ENCODE assay signal across 8 mouse cellular contexts in genomic region chr5:145231367-145231871, GRCm38 (mm10). TPM values are rescaled to one million over a fixed set of nuclear protein-coding genes. Genes with fewer than 3 reads are reported as not detected.
DNase-seq lines count a peak whose midpoint lies in the region; ATAC-seq and TF ChIP-seq lines count a peak whose summit lies in the region.

Zfp655 (plus strand) TSS chr5:145231715.

- peak; percentile 97 for TF ChIP-seq EP300 in heart, adult 2 months (IDR thresholded peaks at IDR 0.05; ENCODE audit: insufficient read depth, low read depth, low read length)

- DNase-seq in 3134 (ENCODE audit: extremely low read depth, insufficient read length, low spot score), result peak; percentile 97
- peak; percentile 98 for DNase-seq in adrenal gland, postnatal 36 days
- peak; percentile 99 for DNase-seq in heart, adult 2 months
- DNase-seq in kidney, adult 8-10 months, result peak; percentile 97 to 98
- peak; percentile 94 to 96 for DNase-seq in spleen, postnatal 10 days (ENCODE audit: low spot score in 2 of 2)

- peaks cover 30% of the 10 kb centered on the region for H3K36me3 ChIP-seq in embryonic facial prominence, embryonic 13.5 days
- no peaks in the 10 kb centered on the region; the same call in 1 of the 2 replicates for H3K36me3 ChIP-seq in heart, adult 2 months (ENCODE audit: control insufficient read depth, insufficient read depth, low read length)
- peaks cover 32% of the 10 kb centered on the region for H3K36me3 ChIP-seq in limb, embryonic 13.5 days
- peaks cover 4% of the 10 kb centered on the region for H3K36me3 ChIP-seq in midbrain, embryonic 16.5 days (ENCODE audit: control insufficient read depth, insufficient read depth, low read length)

- peak within 1 kb of the TSS; percentile 99 for H3K9ac ChIP-seq in embryonic facial prominence, embryonic 13.5 days
- peak within 1 kb of the TSS; percentile 93 for H3K9ac ChIP-seq in heart, adult 2 months (ENCODE audit: low read depth, low read length)
- peak within 1 kb of the TSS; percentile 98 for H3K9ac ChIP-seq in limb, embryonic 13.5 days
- peak within 1 kb of the TSS; percentile 98 for H3K9ac ChIP-seq in midbrain, embryonic 16.5 days (ENCODE audit: low read depth, low read length)

- H3K4me3 ChIP-seq in embryonic facial prominence, embryonic 13.5 days, result peak within 1 kb of the TSS; percentile 99
- peak within 1 kb of the TSS; percentile 99 for H3K4me3 ChIP-seq in heart, adult 2 months
- peak within 1 kb of the TSS; percentile 99 for H3K4me3 ChIP-seq in limb, embryonic 13.5 days
- peak within 1 kb of the TSS; percentile 100 for H3K4me3 ChIP-seq in midbrain, embryonic 16.5 days (ENCODE audit: low read depth, low read length)

- peak within 1 kb of the TSS; percentile 85 for H3K27ac ChIP-seq in embryonic facial prominence, embryonic 13.5 days
- peak within 1 kb of the TSS; percentile 92 for H3K27ac ChIP-seq in heart, adult 2 months
- peak within 1 kb of the TSS; percentile 84 for H3K27ac ChIP-seq in limb, embryonic 13.5 days
- H3K27ac ChIP-seq in midbrain, embryonic 16.5 days (ENCODE audit: low read length), result peak within 1 kb of the TSS; percentile 90

- WGBS in embryonic facial prominence, embryonic 13.5 days, result under 1% methylated on average over 42 of the region's 42 CpGs
- WGBS in heart, adult 2 months, result under 1% methylated on average over 42 of the region's 42 CpGs
- WGBS in limb, embryonic 13.5 days, result under 1% methylated on average over 42 of the region's 42 CpGs
- under 1% methylated on average over 42 of the region's 42 CpGs for WGBS in midbrain, embryonic 16.5 days

- intact Hi-C loops in heart, adult 2 months (cut with DNase I), result loop anchor here (1.0 to 10.0 kb wide), 4 partner anchors 27 to 133 kb away; partner anchors contain the start of genes Zkscan5 and Zscan25

- H3K4me2 ChIP-seq in embryonic facial prominence, embryonic 13.5 days, result peak within 1 kb of the TSS; percentile 79
- H3K4me2 ChIP-seq in limb, embryonic 13.5 days (replicated peaks), result peak within 1 kb of the TSS; percentile 79
- peak within 1 kb of the TSS; percentile 89 for H3K4me2 ChIP-seq in midbrain, embryonic 16.5 days (ENCODE audit: low read length)

- peaks cover 16% of the 10 kb centered on the region for H3K4me1 ChIP-seq in embryonic facial prominence, embryonic 13.5 days
- H3K4me1 ChIP-seq in heart, adult 2 months (ENCODE audit: control insufficient read depth, insufficient read depth, low read length), result peaks cover 4% of the 10 kb centered on the region
- H3K4me1 ChIP-seq in limb, embryonic 13.5 days, result peaks cover 18% of the 10 kb centered on the region
- peaks cover 15% of the 10 kb centered on the region for H3K4me1 ChIP-seq in midbrain, embryonic 16.5 days (ENCODE audit: control insufficient read depth, insufficient read depth, low read length)

- no peak for TF ChIP-seq CTCF in heart, adult 2 months (IDR thresholded peaks at IDR 0.05)

- no peaks in the 10 kb centered on the region for H3K27me3 ChIP-seq in embryonic facial prominence, embryonic 13.5 days
- no peaks in the 10 kb centered on the region for H3K27me3 ChIP-seq in heart, adult 2 months (ENCODE audit: control insufficient read depth, insufficient read depth, low read length)
- H3K27me3 ChIP-seq in limb, embryonic 13.5 days, result no peaks in the 10 kb centered on the region
- H3K27me3 ChIP-seq in midbrain, embryonic 16.5 days (ENCODE audit: control insufficient read depth, insufficient read depth, low read depth, low read length), result no peaks in the 10 kb centered on the region

- peaks cover 8% of the 10 kb centered on the region for H3K79me2 ChIP-seq in heart, adult 2 months (replicated peaks; ENCODE audit: control insufficient read depth, insufficient read depth, low read length)

- H3K9me3 ChIP-seq in embryonic facial prominence, embryonic 13.5 days, result no peaks in the 10 kb centered on the region
- H3K9me3 ChIP-seq in limb, embryonic 13.5 days, result no peaks in the 10 kb centered on the region
- no peaks in the 10 kb centered on the region for H3K9me3 ChIP-seq in midbrain, embryonic 16.5 days (replicated peaks; ENCODE audit: control insufficient read depth, low read length, poor library complexity, severe bottlenecking)

- TF ChIP-seq POLR2A in heart, adult 2 months (IDR thresholded peaks at IDR 0.05; ENCODE audit: insufficient read depth, low read depth, low read length), result peak; percentile 98

- ATAC-seq in embryonic facial prominence, embryonic 13.5 days (ENCODE audit: insufficient number of reproducible peaks, insufficient read depth, low FRiP score, low TSS enrichment, low read depth), result peak; percentile 95
- ATAC-seq in limb, embryonic 13.5 days (ENCODE audit: low FRiP score, low read depth), result peak; percentile 97
- peak; percentile 98 for ATAC-seq in midbrain, embryonic 16.5 days

RNA-seq across cellular contexts. Expression of gene Zfp655, which starts in this region (rescaled TPM):
- total RNA-seq in adrenal gland, postnatal 36 days (2021), result 10 to 100 TPM; 50.6 to 68.6 TPM
- polyA plus RNA-seq in embryonic facial prominence, embryonic 13.5 days (2015; fragmentation: Nextera tagmentation; extraction: Ambion mirVana), result 33.7 and 36.2 TPM in 2 replicates
- total RNA-seq in heart, adult 2 months (2021), result 10 to 100 TPM; 25.2 to 30.7 TPM
- polyA plus RNA-seq in heart, adult 2 months (2012; rRNA removed), result 24.0 and 40.8 TPM in 2 replicates
- 33.8 and 34.1 TPM in 2 replicates for polyA plus RNA-seq in limb, embryonic 13.5 days (2015; fragmentation: Nextera tagmentation; extraction: Ambion mirVana)
- 32.9 and 37.8 TPM in 2 replicates for polyA plus RNA-seq in midbrain, embryonic 16.5 days (2015; fragmentation: Nextera tagmentation; extraction: Ambion mirVana)

Comparison
In these comparisons a context has a peak if more than half of its experiments do, and no peak if none do; other contexts are left out.
1. Peak in every context shown above with its lines: DNase-seq, ATAC-seq, H3K4me3 ChIP-seq and H3K27ac ChIP-seq.